Mouse (Mus musculus): Measurements from ENCODE around the gene Srms. TPM values are rescaled to one million over a fixed set of nuclear protein-coding genes. Genes with fewer than 3 reads are reported as not detected.

The Srms gene
- polyA plus RNA-seq, 1 experiment from 2014 or later = 0.14 TPM

GRCm38 (mm10) chr2:181239261-181239660 lies 26.3 kb upstream of the Srms start:
- Histone ChIP-seq H3K4me3 (ENCODE audit: low read depth, low read length) (no peak overlapping the region), H3K4me2 (no peak overlapping the region), H3K36me3 (ENCODE audit: control insufficient read depth, insufficient read depth, low read length) (no peaks in the 10 kb centered on the region), H3K4me1 (ENCODE audit: control insufficient read depth, insufficient read depth, low read length) (no peaks in the 10 kb centered on the region), H3K27me3 (ENCODE audit: control insufficient read depth, insufficient read depth, low read length) (no peaks in the 10 kb centered on the region), H3K9ac (ENCODE audit: low read length) (no peak overlapping the region), H3K27ac (ENCODE audit: low read depth, low read length) (no peak overlapping the region), H3K9me3 (ENCODE audit: control insufficient read depth, low read length) (no peaks in the 10 kb centered on the region)
- 93% methylated on average over 9 of the region's 9 CpGs for WGBS
- DNase-seq (ENCODE audit: low spot score, missing footprints) (no peak), ATAC-seq (ENCODE audit: low FRiP score) (no peak)

DNA sequence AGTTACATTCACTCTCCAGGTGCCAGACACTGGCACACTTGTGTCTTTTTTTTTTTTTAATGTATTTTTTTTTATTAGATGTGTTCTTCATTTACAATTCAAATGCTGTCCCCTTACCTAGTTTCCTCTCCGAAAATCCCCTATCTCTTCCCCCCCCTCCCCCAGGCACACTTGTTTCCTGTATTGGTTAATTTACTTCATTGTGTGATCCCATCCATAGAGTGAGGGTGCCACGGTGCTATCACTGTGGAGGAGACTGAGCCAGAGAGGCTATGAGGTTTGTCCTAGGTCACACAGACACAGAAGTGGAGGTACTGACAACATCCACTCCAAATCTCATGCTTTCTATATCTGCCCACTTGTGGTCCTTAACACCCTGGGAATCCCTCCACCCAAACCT lies 25.9 kb upstream of the Srms start:
- Histone ChIP-seq H3K27me3 (ENCODE audit: control insufficient read depth, insufficient read depth, low read length) (no peaks in the 10 kb centered on the region), H3K36me3 (ENCODE audit: control insufficient read depth, insufficient read depth, low read length) (no peaks in the 10 kb centered on the region), H3K4me1 (ENCODE audit: control insufficient read depth, insufficient read depth, low read length) (no peaks in the 10 kb centered on the region), H3K4me3 (ENCODE audit: low read depth, low read length) (no peak overlapping the region), H3K4me2 (no peak overlapping the region), H3K9ac (ENCODE audit: low read length) (no peak overlapping the region), H3K9me3 (ENCODE audit: control insufficient read depth, low read length) (no peaks in the 10 kb centered on the region), H3K27ac (ENCODE audit: low read depth, low read length) (no peak overlapping the region)
- no peak for ATAC-seq (ENCODE audit: low FRiP score)
- WGBS = 75% methylated on average over 2 of the region's 2 CpGs
- no peak for DNase-seq (ENCODE audit: low spot score, missing footprints)

- H3K4me2 ChIP-seq = no peak overlapping the region
- no peak overlapping the region for H3K4me3 ChIP-seq (ENCODE audit: low read depth, low read length)
- H3K36me3 ChIP-seq (ENCODE audit: control insufficient read depth, insufficient read depth, low read length) = no peaks in the 10 kb centered on the region
- no peaks in the 10 kb centered on the region for H3K27me3 ChIP-seq (ENCODE audit: control insufficient read depth, insufficient read depth, low read length)
- no peaks in the 10 kb centered on the region for H3K4me1 ChIP-seq (ENCODE audit: control insufficient read depth, insufficient read depth, low read length)
- 68% methylated on average over 10 of the region's 10 CpGs for WGBS
- ATAC-seq (ENCODE audit: low FRiP score) = no peak
- no peak overlapping the region for H3K27ac ChIP-seq (ENCODE audit: low read depth, low read length)
- H3K9ac ChIP-seq (ENCODE audit: low read length) = no peak overlapping the region
- H3K9me3 ChIP-seq (ENCODE audit: control insufficient read depth, low read length) = no peaks in the 10 kb centered on the region
- no peak for DNase-seq (ENCODE audit: low spot score, missing footprints)
These were observed 25.2 kb upstream of the Srms start for GRCm38 (mm10) chr2:181238091-181238610.

DNA sequence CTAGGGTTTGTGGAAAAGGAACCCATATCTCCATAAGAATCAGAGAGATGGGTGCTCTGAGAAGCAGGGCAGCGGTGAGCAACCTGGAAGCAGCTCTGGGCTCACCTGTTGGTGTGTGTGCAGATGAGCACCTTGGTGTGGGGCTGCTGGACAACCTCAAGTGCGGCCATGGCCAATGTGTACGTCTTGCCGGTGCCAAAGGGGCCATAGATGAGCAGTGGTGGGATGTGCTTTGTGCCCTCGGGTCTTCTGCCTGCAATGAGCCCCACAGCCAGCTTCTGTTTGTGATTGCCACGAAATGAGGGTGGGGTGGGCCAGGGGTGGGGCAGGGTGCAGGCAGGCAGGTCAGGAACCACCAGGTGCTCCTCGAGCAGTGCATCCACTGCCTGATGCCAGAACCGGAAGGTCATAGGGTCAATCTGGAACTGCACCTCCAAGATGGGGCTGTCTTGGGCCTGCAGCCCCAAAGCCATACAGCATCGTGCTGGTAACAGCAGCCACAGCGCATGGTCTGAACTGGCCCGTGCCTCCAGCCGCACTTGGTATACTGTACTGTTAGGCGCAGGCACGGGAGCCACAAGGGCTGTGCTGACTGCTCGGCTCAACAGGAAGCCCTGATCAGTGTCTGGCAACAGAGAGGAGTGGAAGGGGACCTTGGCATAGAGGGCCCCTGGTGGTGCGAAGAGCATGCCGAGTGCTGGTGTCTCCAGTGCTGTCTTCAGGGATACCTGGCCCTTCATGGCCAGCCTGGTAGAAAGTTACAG lies 24.4 kb upstream of the Srms start:
- no peak for DNase-seq (ENCODE audit: low spot score, missing footprints)
- no peak overlapping the region for H3K27ac ChIP-seq (ENCODE audit: low read depth, low read length)
- H3K4me1 ChIP-seq (ENCODE audit: control insufficient read depth, insufficient read depth, low read length) = no peaks in the 10 kb centered on the region
- 92% methylated on average over 17 of the region's 17 CpGs for WGBS
- no peak overlapping the region for H3K4me3 ChIP-seq (ENCODE audit: low read depth, low read length)
- no peaks in the 10 kb centered on the region for H3K36me3 ChIP-seq (ENCODE audit: control insufficient read depth, insufficient read depth, low read length)
- H3K27me3 ChIP-seq (ENCODE audit: control insufficient read depth, insufficient read depth, low read length) = no peaks in the 10 kb centered on the region
- ATAC-seq (ENCODE audit: low FRiP score) = no peak
- no peak overlapping the region for H3K4me2 ChIP-seq
- H3K9me3 ChIP-seq (ENCODE audit: control insufficient read depth, low read length) = no peaks in the 10 kb centered on the region
- H3K9ac ChIP-seq (ENCODE audit: low read length) = no peak overlapping the region

DNA sequence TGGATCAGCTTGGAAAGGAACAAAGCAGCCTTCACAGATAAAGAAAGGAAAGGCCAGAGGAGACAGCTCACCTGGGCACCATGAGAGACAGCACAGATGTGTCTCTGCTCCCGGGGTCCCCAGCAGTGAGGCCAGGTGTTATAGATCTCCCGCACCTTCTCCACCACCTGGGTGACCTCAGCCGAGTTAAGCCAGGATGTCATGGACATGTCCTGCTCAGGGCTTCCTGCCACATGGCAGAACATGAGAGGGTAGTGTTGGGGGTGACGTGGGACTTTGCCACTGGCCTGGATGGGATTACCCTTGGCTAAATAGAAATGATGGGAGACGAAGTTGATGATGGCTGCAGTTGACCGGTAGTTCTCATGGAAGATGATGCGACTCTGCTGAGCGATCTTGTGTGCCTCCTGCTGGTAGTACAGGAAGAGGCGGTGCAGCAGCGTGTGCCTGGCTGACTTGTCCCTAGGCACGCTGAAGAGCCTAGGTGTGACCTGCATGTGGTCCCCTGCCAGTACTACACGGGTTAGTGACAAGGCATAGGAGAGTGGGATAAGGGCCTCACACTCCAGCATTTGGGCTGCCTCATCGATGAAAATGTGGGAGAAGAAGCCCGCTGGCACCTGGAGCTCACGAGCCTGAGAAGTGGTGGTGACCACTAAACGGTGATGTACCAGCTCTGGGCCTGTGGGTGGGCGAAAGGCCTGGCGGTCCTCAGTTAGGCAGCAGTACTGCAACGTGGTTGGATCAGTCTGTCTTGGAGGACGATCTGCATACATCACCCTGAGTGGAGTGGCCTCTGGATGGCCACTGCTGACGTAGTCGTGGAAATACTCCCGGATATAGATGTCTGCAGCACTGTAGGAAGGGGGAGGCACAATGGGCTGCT lies 22.9 kb upstream of the Srms start:
- H3K4me1 ChIP-seq (ENCODE audit: control insufficient read depth, insufficient read depth, low read length) = no peaks in the 10 kb centered on the region
- no peak overlapping the region for H3K9ac ChIP-seq (ENCODE audit: low read length)
- H3K27me3 ChIP-seq (ENCODE audit: control insufficient read depth, insufficient read depth, low read length) = no peaks in the 10 kb centered on the region
- 85% methylated on average over 23 of the region's 23 CpGs for WGBS
- ATAC-seq (ENCODE audit: low FRiP score) = no peak
- DNase-seq (ENCODE audit: low spot score, missing footprints) = peak; percentile 53
- no peaks in the 10 kb centered on the region for H3K36me3 ChIP-seq (ENCODE audit: control insufficient read depth, insufficient read depth, low read length)
- H3K9me3 ChIP-seq (ENCODE audit: control insufficient read depth, low read length) = no peaks in the 10 kb centered on the region
- H3K27ac ChIP-seq (ENCODE audit: low read depth, low read length) = no peak overlapping the region
- no peak overlapping the region for H3K4me2 ChIP-seq
- no peak overlapping the region for H3K4me3 ChIP-seq (ENCODE audit: low read depth, low read length)

DNA sequence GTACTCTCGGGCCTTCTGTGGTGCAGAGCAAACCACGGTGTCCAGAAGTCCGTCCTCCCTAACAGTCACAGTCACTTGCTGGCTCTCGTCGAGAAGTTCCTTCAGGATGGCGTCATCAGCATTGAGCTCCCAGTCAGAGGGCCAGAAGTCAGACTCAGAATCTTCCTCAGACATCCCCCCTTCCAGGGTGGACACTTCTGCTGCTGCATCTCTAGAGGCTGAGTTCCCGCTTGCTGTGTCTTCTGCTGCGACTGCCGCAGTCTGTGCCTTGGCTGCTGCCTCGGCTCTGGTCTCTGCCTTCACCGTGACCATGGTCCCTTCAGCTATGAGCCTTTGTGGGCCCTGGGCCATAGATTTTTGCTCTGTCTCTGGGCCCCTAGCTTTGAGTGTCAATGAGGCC lies 21.7 kb upstream of the Srms start:
- WGBS = 93% methylated on average over 11 of the region's 11 CpGs
- no peak overlapping the region for H3K27ac ChIP-seq (ENCODE audit: low read depth, low read length)
- no peaks in the 10 kb centered on the region for H3K27me3 ChIP-seq (ENCODE audit: control insufficient read depth, insufficient read depth, low read length)
- no peaks in the 10 kb centered on the region for H3K4me1 ChIP-seq (ENCODE audit: control insufficient read depth, insufficient read depth, low read length)
- no peak overlapping the region for H3K4me2 ChIP-seq
- ATAC-seq (ENCODE audit: low FRiP score) (no peak), DNase-seq (ENCODE audit: low spot score, missing footprints) (peak; percentile 37)
- H3K9me3 ChIP-seq (ENCODE audit: control insufficient read depth, low read length) = no peaks in the 10 kb centered on the region
- no peak overlapping the region for H3K9ac ChIP-seq (ENCODE audit: low read length)
- no peaks in the 10 kb centered on the region for H3K36me3 ChIP-seq (ENCODE audit: control insufficient read depth, insufficient read depth, low read length)
- no peak overlapping the region for H3K4me3 ChIP-seq (ENCODE audit: low read depth, low read length)

DNA sequence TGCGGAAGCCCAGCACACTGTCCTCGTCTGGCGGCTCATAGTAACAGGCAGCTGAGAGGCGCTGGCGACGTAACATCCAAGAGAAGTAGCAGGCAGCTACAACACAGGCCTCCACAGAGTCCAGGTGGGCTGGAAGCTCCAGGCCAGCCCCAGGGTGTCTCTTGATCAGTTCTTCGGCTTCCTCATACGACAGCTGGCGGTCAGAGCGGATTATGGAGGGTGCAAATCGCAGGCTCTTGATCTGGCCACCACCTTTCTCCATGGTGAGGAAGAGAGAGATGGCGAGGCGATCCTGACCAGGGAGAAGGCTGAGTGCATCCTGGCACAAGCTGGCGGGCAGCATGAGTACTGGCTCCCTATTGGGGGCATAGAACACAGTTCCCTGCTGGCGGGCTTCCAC lies 20.5 kb upstream of the Srms start:
- Histone ChIP-seq H3K4me2 (no peak overlapping the region), H3K27ac (ENCODE audit: low read depth, low read length) (no peak overlapping the region), H3K9me3 (ENCODE audit: control insufficient read depth, low read length) (no peaks in the 10 kb centered on the region), H3K4me1 (ENCODE audit: control insufficient read depth, insufficient read depth, low read length) (no peaks in the 10 kb centered on the region), H3K27me3 (ENCODE audit: control insufficient read depth, insufficient read depth, low read length) (no peaks in the 10 kb centered on the region), H3K4me3 (ENCODE audit: low read depth, low read length) (no peak overlapping the region), H3K36me3 (ENCODE audit: control insufficient read depth, insufficient read depth, low read length) (no peaks in the 10 kb centered on the region), H3K9ac (ENCODE audit: low read length) (no peak overlapping the region)
- no peak for ATAC-seq (ENCODE audit: low FRiP score)
- DNase-seq (ENCODE audit: low spot score, missing footprints) = peak; percentile 54
- WGBS = 90% methylated on average over 15 of the region's 15 CpGs

DNA sequence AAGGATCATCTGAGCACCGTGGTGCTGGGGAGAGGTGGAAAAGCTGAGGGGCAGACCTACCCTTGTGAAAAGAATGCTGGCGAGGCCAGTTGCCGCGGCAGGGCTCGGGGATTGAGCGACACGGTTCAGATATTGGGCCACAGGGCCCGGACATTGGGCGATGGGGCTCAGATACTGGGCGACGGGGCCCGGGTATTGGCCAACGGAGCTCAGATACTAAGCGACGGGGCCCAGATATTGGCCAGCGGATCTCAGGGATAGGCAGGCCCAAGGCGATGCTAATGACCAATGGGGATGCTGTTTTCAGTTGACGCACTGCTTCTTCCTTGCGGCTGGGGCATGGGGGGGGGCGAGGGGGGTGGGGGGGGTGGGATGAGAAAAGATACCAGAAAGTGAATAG lies 18.2 kb upstream of the Srms start:
- Histone ChIP-seq H3K4me3 (ENCODE audit: low read depth, low read length) (no peak overlapping the region), H3K4me1 (ENCODE audit: control insufficient read depth, insufficient read depth, low read length) (no peaks in the 10 kb centered on the region), H3K27ac (ENCODE audit: low read depth, low read length) (no peak overlapping the region), H3K9me3 (ENCODE audit: control insufficient read depth, low read length) (no peaks in the 10 kb centered on the region), H3K27me3 (ENCODE audit: control insufficient read depth, insufficient read depth, low read length) (no peaks in the 10 kb centered on the region), H3K4me2 (no peak overlapping the region), H3K9ac (ENCODE audit: low read length) (no peak overlapping the region), H3K36me3 (ENCODE audit: control insufficient read depth, insufficient read depth, low read length) (no peaks in the 10 kb centered on the region)
- ATAC-seq (ENCODE audit: low FRiP score) (0 out of 2 replicates have a peak, but pooled peaks have one; percentile 22), DNase-seq (ENCODE audit: low spot score, missing footprints) (no peak)
- WGBS = 66% methylated on average over 20 of the region's 20 CpGs

GRCm38 (mm10) chr2:181228335-181228734 lies 15.3 kb upstream of the Srms start:
- H3K4me2 ChIP-seq = no peak overlapping the region
- no peaks in the 10 kb centered on the region for H3K27me3 ChIP-seq (ENCODE audit: control insufficient read depth, insufficient read depth, low read length)
- WGBS = 65% methylated on average over 1 of the region's 1 CpGs
- H3K9me3 ChIP-seq (ENCODE audit: control insufficient read depth, low read length) = no peaks in the 10 kb centered on the region
- H3K27ac ChIP-seq (ENCODE audit: low read depth, low read length) = no peak overlapping the region
- no peak overlapping the region for H3K9ac ChIP-seq (ENCODE audit: low read length)
- DNase-seq (ENCODE audit: low spot score, missing footprints) (no peak), ATAC-seq (ENCODE audit: low FRiP score) (no peak)
- H3K4me1 ChIP-seq (ENCODE audit: control insufficient read depth, insufficient read depth, low read length) = no peaks in the 10 kb centered on the region
- H3K36me3 ChIP-seq (ENCODE audit: control insufficient read depth, insufficient read depth, low read length) = no peaks in the 10 kb centered on the region
- no peak overlapping the region for H3K4me3 ChIP-seq (ENCODE audit: low read depth, low read length)

All from midbrain, embryonic 11.5 days (tissue).